Mouse (Mus musculus) CH12.LX (cell line): ENCODE results near the gene Vps37c.

Source experiments
- CTCF ChIP-seq, 2 experiments: IDR thresholded peaks in 1 of 2; conservative IDR thresholded peaks in 1 of 2; 2 replicates each; pipeline ENCODE4 v1.5.1; 2011 to 2012; ENCODE audit warnings: low read depth in 2 of 2, low read length in 2 of 2, improper control_type of control experiment in 1 of 2, inconsistent platforms in 1 of 2, mild to moderate bottlenecking in 1 of 2, moderate library complexity in 1 of 2
- GABPA ChIP-seq: IDR thresholded peaks from 2 replicates; pipeline ENCODE4 v1.6.1; 2012; ENCODE audit warnings: low read depth, low read length, improper control_type of control experiment, inconsistent platforms; ENCODE audit not compliant: insufficient replicate concordance
- KAT2A ChIP-seq: IDR thresholded peaks from 2 replicates; pipeline ENCODE4 v1.6.1; 2012; ENCODE audit warnings: low read length, improper control_type of control experiment, inconsistent platforms; ENCODE audit not compliant: insufficient replicate concordance
- MAFK ChIP-seq: IDR thresholded peaks from 2 replicates; pipeline ENCODE4 v1.6.1; 2011; ENCODE audit warnings: low read length, improper control_type of control experiment; ENCODE audit not compliant: insufficient replicate concordance
- POLR2AphosphoS2 ChIP-seq: IDR thresholded peaks from 2 replicates; pipeline ENCODE4 v1.6.1; 2011; ENCODE audit warnings: low read depth, low read length, improper control_type of control experiment

DNA sequence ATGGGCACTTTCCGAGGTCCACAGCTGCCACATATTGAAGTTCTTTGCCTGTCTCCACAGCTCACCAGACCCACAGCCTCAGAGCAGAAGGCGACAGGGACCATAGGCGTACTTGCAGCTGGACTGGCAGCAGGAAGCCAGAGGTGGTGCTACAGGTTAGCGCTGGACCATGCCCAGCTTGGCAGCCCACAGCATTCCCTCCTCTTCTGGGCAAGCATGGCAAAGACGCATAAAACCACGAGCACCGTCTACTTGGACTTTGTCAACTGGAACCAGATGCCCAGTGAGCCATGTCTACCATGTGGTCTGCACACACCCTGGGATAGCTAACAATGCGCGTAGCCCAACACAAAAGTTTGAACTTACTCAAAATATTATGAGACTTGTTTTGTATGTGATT lies 3.5 kb upstream of the Vps37c start:
- TF ChIP-seq MAFK (no peak), CTCF (conservative IDR thresholded peaks at IDR 0.05 in 1 of 2, IDR thresholded peaks at IDR 0.05 in 1 of 2; ENCODE audit: low read depth in 2 of 2, low read length in 2 of 2) (no peak), POLR2AphosphoS2 (no peak), GABPA (no peak), KAT2A (no peak)
